Mouse (Mus musculus): ENCODE measurements at regions not wholly inside any gene's neighbourhood (a gene's known extent, or its start where the extent isn't known, plus 50 kb on each side); places are given as distances from the start of the nearest gene placed in this dataset.

DNA sequence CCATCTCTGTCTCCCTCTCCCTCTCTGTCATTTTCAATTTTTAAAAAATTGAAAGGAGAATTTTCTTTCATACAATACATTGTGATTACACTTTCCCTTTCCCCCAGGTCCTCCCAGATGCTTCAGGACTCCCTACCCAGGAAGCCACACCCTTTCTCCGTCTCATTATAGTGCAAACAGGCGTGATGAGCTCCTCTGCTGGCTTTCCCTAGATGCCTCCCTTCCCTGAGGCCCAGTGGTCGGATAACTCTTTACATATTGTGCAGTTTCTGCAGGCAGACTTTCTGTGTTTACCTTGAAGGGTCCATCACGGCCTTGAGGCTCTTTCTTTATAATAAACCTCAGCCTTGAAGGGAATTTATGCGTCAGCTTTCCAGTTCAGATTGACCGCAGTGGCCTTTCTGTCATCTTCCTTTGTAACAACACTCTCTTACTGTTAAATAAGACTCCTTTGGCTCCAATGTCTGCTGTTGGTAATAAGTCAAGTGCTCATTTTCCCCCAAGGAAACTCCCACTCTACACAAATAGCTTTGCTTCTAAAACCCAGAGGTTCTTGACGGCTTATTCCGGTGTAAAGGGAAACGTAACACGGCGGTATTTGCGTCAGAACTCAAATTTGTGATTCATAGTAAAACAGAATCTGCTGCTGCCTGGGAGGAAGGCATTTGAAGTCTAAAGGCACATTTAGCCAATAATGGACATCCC is 52.7 kb upstream of the Smlr1 start:
- ATAC-seq (replicated peaks; ENCODE audit: low read depth, poor library complexity, severe bottlenecking): no peak

Data from common myeloid progenitor, adult 5-6 weeks (primary cell).